Mouse (Mus musculus): ENCODE measurements around the gene Zfpm1.

DNA sequence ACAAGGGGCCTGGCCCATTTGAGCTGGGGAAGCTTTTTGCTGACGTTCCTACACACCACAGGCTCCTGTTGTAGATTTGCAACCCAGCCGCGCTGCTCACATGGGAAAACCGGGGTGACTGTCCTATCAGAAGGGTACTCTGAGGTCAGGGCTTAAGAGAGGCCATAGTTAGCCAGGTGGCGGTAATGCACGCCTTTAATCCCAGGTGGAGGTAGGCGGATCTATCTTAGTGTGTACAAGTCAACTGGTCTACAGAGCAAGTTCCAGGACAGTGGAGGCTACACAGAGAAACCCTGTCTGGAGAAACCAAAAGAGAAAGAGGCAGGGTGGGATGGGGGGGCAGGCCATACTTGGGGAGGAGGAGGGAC is 37.8 kb downstream of the Zfpm1 start:
- no peak for TF ChIP-seq CTCF (IDR thresholded peaks at IDR 0.05; ENCODE audit: insufficient read depth, low read depth, low read length)
- no peak for TF ChIP-seq POLR2A (IDR thresholded peaks at IDR 0.05; ENCODE audit: insufficient read depth, low read depth, low read length)

Measured in olfactory bulb, adult 2 months (tissue).